Mouse (Mus musculus): Measurements from ENCODE around the gene Mep1a.

Mep1a gene

GRCm38 (mm10) chr17:43477621-43478020 lies 25.0 kb downstream of the Mep1a start:
- no peak for DNase-seq (ENCODE audit: low read depth)

GRCm38 (mm10) chr17:43474775-43475174 lies 27.8 kb downstream of the Mep1a start:
- peak; percentile 59 for DNase-seq (ENCODE audit: low read depth)

- no peak for DNase-seq (ENCODE audit: low read depth)
These were observed 30.1 kb downstream of the Mep1a start for GRCm38 (mm10) chr17:43472558-43472957.

- DNase-seq (ENCODE audit: low read depth): no peak
These were observed 32.6 kb downstream of the Mep1a start for GRCm38 (mm10) chr17:43470039-43470438.

GRCm38 (mm10) chr17:43460245-43461181 lies 42.1 kb downstream of the Mep1a start:
- peak; percentile 45 for DNase-seq (ENCODE audit: low read depth)

GRCm38 (mm10) chr17:43459737-43460230 lies 42.8 kb downstream of the Mep1a start:
- DNase-seq (ENCODE audit: low read depth): no peak

- DNase-seq (ENCODE audit: low read depth): peak; percentile 69
These were observed 44.0 kb downstream of the Mep1a start for GRCm38 (mm10) chr17:43458598-43458997.

GRCm38 (mm10) chr17:43451216-43451615 lies 51.4 kb downstream of the Mep1a start:
- no peak for DNase-seq (ENCODE audit: low read depth)

- DNase-seq (ENCODE audit: low read depth): no peak
These were observed 68.1 kb downstream of the Mep1a start for GRCm38 (mm10) chr17:43434485-43434884.

GRCm38 (mm10) chr17:43431692-43432091 lies 70.9 kb downstream of the Mep1a start:
- DNase-seq (ENCODE audit: low read depth): no peak

Data from 416B (cell line).